Mouse (Mus musculus) brain, embryonic 14.5 days (tissue): Measurements from ENCODE around the gene Tctex1d2.

ENCODE experiments used
- CTCF ChIP-seq: fragments of 200-500 bp; IDR thresholded peaks from 2 replicates; pipeline ENCODE4 v1.5.1; 2012; ENCODE audit warnings: inconsistent platforms, mild to moderate bottlenecking, moderate library complexity, borderline replicate concordance; ENCODE audit not compliant: insufficient read depth, insufficient read length; ENCODE audit errors: extremely low read depth
- POLR2A ChIP-seq: fragments of 200-500 bp; IDR thresholded peaks from 2 replicates; pipeline ENCODE4 v1.6.1; 2012; ENCODE audit warnings: mild to moderate bottlenecking, inconsistent platforms, borderline replicate concordance; ENCODE audit not compliant: poor library complexity, insufficient read depth, insufficient read length, severe bottlenecking; ENCODE audit errors: extremely low read depth

DNA sequence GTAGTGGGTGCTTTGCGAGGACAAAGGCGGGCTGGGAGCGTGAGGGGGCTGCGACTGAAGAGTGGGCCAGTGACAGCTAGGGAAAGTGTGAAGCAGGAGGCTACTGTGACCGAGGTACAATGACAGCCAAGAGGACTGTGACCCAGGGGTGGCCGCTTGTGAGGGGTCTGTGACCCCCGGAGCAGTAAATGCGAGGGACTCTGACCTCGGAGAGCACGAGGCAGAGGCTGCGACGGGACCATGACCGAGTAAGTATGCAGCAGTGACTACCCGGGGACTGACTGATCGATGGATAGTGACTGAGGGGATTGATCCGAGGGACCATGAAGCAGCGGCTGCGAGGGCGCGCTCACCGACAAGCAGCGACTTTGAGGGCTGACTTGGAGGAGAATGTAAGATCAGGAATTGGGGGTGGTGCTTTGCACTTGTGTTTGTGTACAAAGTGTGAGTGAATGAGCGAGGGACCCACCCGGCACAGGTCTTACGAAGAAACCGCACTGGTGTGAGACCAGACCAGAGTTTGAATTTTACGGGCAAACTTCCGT is 11.6 kb downstream of the Tctex1d2 start:
- TF ChIP-seq CTCF (no peak), POLR2A (no peak)
